Mouse (Mus musculus): ENCODE data around the gene Tnrc6a.

Tnrc6a gene

GRCm38 (mm10) chr7:123124299-123124716 lies 623 bp downstream of the Tnrc6a start:
- DNase-seq (ENCODE audit: extremely low spot score, low spot score), result no peak

DNA sequence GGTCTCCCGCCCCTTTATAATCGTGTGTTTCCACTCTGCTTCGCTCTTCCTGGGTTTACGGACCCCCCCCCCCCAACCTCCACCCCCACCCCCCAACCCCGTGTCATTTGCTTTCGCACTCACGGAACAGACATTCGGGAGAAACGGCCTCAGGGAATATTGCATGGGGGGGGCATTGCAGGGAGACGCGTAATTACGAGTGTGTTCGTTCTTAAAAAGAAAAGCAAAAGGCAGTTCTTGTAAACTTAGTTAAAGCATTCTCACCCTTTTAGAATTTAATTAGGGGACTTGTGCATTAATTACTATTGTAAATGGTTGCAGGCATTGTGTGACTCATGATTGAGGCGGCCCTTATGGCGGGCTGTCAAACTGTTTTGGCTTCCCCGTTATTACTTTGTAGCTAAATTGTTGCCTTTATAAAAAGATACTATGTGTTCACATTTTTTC lies 1.1 kb downstream of the Tnrc6a start:
- DNase-seq (ENCODE audit: extremely low spot score, low spot score), result no peak

DNA sequence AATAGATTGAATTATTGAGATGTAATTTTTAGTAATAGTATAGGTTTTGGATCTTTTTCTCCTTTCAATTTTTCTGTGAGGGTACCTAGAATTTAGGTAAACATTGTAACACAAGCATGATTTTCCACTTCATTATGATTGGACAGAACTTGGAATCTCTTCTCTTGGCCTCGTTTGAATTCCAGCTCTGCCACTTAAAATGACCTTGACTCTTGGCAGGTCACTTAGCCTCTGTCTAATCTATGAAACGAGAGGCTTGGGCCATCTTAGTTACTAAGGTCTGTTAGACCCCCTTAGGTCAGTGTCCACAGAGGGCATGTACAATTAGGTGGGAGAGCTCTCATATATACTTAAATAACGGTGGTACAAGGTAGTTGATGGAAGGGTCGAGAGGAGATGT lies 2.4 kb downstream of the Tnrc6a start:
- no peak for DNase-seq (ENCODE audit: extremely low spot score, low spot score)

DNA sequence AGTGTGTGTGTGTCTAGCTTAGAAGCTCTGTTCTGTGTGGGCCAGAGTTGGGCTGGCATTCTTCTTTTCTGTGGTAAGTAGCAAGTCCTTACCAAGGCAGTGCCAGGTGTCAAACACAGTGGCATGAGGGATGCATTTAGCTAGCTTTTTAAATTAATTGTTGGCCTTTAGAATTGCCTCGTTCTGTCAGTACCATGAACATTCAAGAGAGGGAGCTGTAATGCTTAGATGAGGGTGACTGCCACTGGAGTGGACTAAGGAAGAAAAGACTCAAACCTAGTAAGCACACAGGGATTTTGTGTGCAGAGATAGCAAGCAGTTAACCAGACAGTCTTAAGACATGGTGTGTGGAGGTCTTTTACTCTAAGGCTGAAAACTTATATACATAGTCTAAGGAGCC lies 3.6 kb downstream of the Tnrc6a start:
- no peak for DNase-seq (ENCODE audit: extremely low spot score, low spot score)

DNA sequence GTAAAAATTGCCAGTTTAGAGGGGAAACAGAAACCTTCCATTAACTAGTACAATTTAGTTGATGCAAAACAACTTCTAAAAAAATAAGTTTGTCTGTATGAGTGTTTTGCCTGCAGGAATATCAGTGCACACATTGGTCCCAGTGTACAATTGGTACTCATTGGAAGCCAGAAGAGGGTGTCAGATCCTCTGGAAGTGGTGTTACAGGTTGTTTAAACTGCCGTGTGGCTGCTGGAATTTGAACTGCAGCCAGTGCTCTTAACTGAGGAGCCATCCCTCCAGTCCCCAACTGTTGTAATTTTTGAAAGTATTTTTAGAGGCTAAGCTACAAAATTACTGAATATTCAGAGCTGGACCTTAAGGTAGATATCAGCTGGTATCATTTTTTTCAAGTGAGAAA lies 4.3 kb downstream of the Tnrc6a start:
- DNase-seq (ENCODE audit: extremely low spot score, low spot score), result no peak

DNA sequence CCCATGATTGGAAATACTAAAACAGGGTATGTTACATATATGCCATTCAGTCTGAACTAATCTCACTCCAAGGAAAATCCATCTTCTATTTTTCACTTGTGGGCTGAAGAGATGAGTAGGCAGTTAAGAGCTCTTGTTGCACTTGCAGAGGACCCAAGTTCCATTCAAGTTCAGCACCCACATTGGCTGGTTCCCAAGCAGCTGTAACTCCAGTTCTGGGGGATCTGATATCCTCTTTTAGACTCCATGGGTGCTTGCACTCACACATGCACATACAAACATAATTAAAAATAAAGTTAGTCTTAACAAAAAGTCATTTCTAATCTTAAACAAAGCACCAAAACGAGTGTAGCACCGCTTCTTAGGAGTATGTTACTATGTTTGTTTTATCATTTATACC lies 5.4 kb downstream of the Tnrc6a start:
- DNase-seq (ENCODE audit: extremely low spot score, low spot score), result no peak

DNA sequence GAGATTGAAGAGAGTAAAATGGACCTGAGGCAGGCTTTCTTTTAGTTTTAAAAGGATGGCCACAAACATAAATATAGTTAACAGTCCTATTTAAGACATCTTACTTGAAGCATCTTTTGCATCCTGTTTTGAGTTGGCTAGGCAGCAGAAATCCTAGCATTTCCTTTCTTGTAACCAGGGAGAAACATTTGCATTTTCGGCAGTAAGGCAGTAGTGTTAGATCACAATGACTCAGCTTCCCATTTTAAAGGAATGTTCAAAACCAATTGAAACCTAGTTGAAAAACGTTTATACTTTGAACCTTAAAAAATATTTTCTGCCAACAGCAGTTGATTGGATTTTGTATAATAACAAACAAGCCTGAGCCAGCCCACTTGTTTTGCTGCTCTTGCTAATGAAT lies 6.5 kb downstream of the Tnrc6a start:
- DNase-seq (ENCODE audit: extremely low spot score, low spot score), result no peak

DNA sequence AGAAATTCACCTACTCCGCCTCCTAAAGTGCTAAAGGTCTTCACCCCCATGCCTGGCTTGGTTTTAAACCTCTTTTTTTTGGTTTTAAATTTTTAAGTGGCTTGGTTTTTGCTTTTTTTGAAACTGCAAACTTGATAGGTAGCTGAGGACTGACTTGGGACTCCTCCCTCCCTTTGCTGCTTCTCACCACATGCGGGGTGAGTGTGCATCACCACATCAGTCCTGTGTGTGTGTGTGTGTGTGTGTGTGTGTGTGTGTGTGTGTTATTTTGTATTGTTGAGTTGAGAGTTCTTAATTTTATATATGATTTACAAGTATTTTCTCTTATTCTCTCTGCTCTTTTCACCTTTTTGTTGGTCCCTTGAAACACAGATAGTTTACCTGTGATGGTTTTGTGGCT lies 8.7 kb downstream of the Tnrc6a start:
- no peak for DNase-seq (ENCODE audit: extremely low spot score, low spot score)

- no peak for DNase-seq (ENCODE audit: extremely low spot score, low spot score)
Observed at GRCm38 (mm10) chr7:123134876-123135275, 11.2 kb downstream of the Tnrc6a start.

- DNase-seq (ENCODE audit: extremely low spot score, low spot score), result no peak
Observed at GRCm38 (mm10) chr7:123135655-123136054, 12.0 kb downstream of the Tnrc6a start.

GRCm38 (mm10) chr7:123138001-123138400 lies 14.3 kb downstream of the Tnrc6a start:
- DNase-seq (ENCODE audit: extremely low spot score, low spot score), result no peak

- no peak for DNase-seq (ENCODE audit: extremely low spot score, low spot score)
Observed at GRCm38 (mm10) chr7:123146141-123146846, 22.6 kb downstream of the Tnrc6a start.

GRCm38 (mm10) chr7:123147787-123148186 lies 24.1 kb downstream of the Tnrc6a start:
- DNase-seq (ENCODE audit: extremely low spot score, low spot score), result no peak

GRCm38 (mm10) chr7:123148935-123149334 lies 25.2 kb downstream of the Tnrc6a start:
- DNase-seq (ENCODE audit: extremely low spot score, low spot score), result no peak

DNA sequence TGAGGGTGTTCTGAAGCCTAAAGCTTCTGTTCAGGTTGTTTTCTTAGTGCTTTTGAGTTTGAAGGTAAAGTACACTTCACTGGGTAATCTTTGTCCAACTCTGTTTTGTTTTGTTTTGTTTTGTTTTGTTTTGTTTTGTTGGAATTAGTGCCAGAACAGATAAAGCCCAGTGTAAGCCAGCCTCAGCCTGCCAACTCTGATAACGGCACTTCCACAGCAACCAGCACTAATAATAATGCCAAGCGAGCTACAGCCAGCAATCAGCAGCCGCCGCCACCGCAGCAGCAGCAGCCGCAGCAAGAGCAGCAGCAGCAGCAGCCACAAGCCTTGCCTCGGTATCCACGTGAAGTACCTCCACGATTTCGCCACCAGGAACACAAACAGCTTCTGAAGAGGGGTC lies 38.7 kb downstream of the Tnrc6a start:
- DNase-seq (ENCODE audit: extremely low spot score, low spot score), result no peak

DNA sequence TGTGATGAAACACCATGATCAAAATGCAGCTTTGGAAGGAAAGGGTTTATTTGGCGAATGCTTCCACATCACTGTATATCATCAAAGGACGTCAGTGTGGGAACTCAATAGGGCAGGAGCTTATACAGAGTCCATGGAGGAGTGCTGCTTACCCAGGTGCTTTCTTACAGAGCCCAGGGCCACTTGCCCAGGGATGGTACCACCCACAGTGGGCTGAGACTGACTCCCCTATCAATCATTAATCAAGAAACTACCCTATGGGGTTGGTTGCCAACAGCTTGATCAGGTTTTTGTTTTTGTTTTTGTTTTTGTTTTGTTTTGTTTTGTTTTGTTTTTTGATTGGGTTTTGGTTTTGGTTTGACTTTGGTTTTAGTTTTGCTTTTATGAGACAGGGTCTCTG lies 43.8 kb downstream of the Tnrc6a start:
- no peak for DNase-seq (ENCODE audit: extremely low spot score, low spot score)

DNA sequence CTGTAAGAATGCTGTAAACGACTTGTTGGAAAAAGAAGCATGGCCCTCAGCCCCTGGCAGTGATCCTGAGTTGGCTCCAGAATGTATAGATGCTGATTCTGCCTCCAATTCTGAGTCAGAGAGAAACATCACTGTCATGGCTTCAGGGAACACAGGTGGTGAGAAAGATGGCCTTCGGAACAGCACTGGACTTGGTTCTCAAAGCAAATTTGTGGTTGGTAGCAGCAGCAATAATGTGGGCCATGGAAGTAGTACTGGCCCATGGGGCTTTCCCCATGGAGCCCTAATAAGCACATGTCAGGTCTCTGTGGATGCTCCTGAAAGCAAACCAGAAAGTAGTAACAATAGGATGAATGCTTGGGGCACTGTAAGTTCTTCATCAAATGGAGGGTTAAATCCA lies 45.9 kb downstream of the Tnrc6a start:
- no peak for DNase-seq (ENCODE audit: extremely low spot score, low spot score)

DNA sequence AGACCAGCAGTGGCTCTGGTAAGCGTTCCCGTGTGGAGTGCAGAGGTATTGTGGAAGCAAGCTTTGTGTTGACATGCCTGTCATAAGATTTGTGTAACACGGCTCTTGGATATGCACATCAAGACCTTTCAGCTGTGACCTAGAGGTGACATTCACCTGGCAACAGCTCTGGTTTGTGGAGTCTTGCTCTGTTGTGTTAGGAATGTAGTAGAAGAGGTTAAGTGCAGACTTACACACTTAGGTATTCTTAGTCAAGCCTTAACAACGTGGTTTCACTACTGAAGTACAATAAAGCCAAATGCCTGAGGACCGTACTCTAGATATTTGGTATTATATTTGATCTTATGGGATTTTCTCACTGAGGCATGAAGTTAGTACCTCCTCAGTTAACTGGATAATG lies 48.4 kb downstream of the Tnrc6a start:
- DNase-seq (ENCODE audit: extremely low spot score, low spot score), result no peak

GRCm38 (mm10) chr7:123177215-123177614 lies 53.5 kb downstream of the Tnrc6a start:
- no peak for DNase-seq (ENCODE audit: extremely low spot score, low spot score)

GRCm38 (mm10) chr7:123181787-123182701 lies 58.4 kb downstream of the Tnrc6a start:
- no peak for DNase-seq (ENCODE audit: extremely low spot score, low spot score)

- DNase-seq (ENCODE audit: extremely low spot score, low spot score), result no peak
Observed at GRCm38 (mm10) chr7:123184891-123185290, 61.2 kb downstream of the Tnrc6a start.

DNA sequence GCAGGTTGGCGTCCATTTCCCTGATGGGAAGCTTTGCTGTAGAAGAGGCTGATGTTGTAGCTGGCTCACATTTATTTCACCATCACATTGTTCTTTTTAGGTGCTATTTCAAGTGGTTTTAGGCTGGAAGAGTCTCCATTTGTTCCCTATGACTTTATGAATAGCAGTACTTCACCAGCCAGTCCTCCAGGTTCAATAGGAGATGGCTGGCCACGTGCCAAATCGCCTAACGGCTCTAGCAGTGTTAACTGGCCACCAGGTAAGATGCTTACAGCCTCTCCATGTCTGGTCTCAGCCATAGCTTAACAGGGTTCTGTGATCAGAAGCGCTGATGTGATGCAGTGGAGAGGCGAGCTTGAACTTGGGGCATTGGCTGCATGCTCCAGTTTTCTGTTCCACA lies 62.8 kb downstream of the Tnrc6a start:
- no peak for DNase-seq (ENCODE audit: extremely low spot score, low spot score)

- DNase-seq (ENCODE audit: extremely low spot score, low spot score), result no peak
Observed at GRCm38 (mm10) chr7:123187246-123187645, 63.6 kb downstream of the Tnrc6a start.

Measured in neural tube, embryonic 10.5 days (tissue).